Mouse (Mus musculus): ENCODE measurements around the gene Mmgt1. TPM values are rescaled to one million over a fixed set of nuclear protein-coding genes. Genes with fewer than 3 reads are reported as not detected.

Mmgt1 gene
- polyA plus RNA-seq (2012; rRNA removed), result 1.1 and 1.2 TPM in 2 replicates

DNA sequence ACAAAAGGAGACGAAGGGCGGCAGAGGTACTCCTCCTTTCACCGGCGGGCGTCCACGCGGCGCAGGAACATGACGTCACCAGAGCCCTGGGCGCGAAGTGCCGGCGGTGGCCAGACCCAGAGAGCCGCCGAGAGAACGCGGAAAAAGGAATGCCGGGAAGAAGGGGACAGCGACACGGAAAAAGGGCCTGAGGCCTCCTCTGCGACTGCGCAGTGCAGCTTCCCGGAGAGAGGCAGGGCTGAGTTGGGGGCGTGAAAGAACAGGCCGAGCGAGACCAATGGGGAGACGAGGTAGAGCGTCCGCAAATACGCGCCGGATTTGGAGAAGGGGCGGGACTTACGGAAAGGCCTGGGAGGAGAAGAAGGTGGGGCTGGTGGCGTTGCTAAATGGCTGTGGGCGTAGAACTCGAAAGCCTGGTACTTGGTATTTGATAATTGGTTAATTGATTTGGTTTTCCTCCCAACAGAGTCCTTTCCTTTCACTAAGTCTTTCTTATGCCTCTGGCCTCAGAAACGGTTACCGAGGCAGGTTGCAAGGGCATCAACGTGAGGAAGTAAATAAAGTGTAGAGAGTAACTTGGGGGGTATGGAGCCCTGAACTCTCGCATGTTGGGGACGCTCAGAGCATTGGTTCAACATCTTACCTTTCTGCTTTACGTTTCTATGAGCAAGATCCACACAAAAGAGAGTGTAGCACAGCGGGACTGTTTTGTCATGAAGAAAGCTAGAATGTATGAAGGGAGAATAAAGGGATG lies at the start of gene Mmgt1:
Mmgt1 (minus strand) TSS at position 183 of the 754 bp plus-strand sequence.

GRCm38 (mm10) chrX:56609623-56610317 lies 11.9 kb upstream of the Mmgt1 start, which contains the start of gene Slc9a6:
Gene Slc9a6, plus strand, starts transcription at chrX:56609757.

GRCm38 (mm10) chrX:56549506-56549905 lies 48.4 kb downstream of the Mmgt1 start, which contains the start of gene Gm648:
Gene Gm648, minus strand, starts transcription at chrX:56549606.

Other genes starting within 250 kb of the Mmgt1 start
- gene Smim10l2a, start 223.5 kb downstream of the Mmgt1 start, polyA plus RNA-seq (2012; rRNA removed), result 0.76 and 0.84 TPM in 2 replicates
- not detected in 2 replicates for gene Gm2174, start 150.1 kb downstream of the Mmgt1 start, polyA plus RNA-seq (2012; rRNA removed)
- gene Ints6l, start 143.2 kb downstream of the Mmgt1 start, polyA plus RNA-seq (2012; rRNA removed), result 1.0 and 4.4 TPM in 2 replicates
- not detected in 2 replicates for gene Gm10477, start 73.3 kb downstream of the Mmgt1 start, polyA plus RNA-seq (2012; rRNA removed)
- gene Gm648, start 48.5 kb downstream of the Mmgt1 start, polyA plus RNA-seq (2012; rRNA removed), result not detected in 2 replicates
- gene Slc9a6, start 11.7 kb upstream of the Mmgt1 start, polyA plus RNA-seq (2012; rRNA removed), result 12.6 and 14.8 TPM in 2 replicates
- 179 and 224 TPM in 2 replicates for gene Fhl1, start 133.7 kb upstream of the Mmgt1 start, polyA plus RNA-seq (2012; rRNA removed)
- not detected in 2 replicates for gene Map7d3, start 224.3 kb upstream of the Mmgt1 start, polyA plus RNA-seq (2012; rRNA removed)

All from stomach, adult 2 months (tissue).